Mouse (Mus musculus): Measurements from ENCODE around the gene Tmub1.

GRCm38 (mm10) chr5:24443204-24443603 is 4.5 kb downstream of the Tmub1 start:
- no peak for TF ChIP-seq GATA1 (IDR thresholded peaks at IDR 0.05; ENCODE audit: borderline replicate concordance, low read length)
- no peak for TF ChIP-seq FLI1 (IDR thresholded peaks at IDR 0.05; ENCODE audit: low read length)
